Mouse (Mus musculus) ES-Bruce4 (cell line): ENCODE data around the gene Unc45a.

Experiments
- CTCF ChIP-seq: IDR thresholded peaks from one replicate; pipeline ENCODE4 v1.8.1; 2011; ENCODE audit warnings: low read depth, low read length
- EP300 ChIP-seq: IDR thresholded peaks from 2 replicates; pipeline ENCODE4 v1.6.1; 2011; ENCODE audit warnings: low read depth, low read length; ENCODE audit not compliant: insufficient read depth

- 0 out of 2 replicates have a peak, but pooled peaks have one; percentile 27 for TF ChIP-seq EP300
- TF ChIP-seq CTCF, result no peak
These were observed 16.6 kb downstream of the Unc45a start, which contains the start of gene Rccd1 for GRCm38 (mm10) chr7:80324043-80324815.
